19 mouse cellular contexts compared by ENCODE assay signal in the genomic region with DNA sequence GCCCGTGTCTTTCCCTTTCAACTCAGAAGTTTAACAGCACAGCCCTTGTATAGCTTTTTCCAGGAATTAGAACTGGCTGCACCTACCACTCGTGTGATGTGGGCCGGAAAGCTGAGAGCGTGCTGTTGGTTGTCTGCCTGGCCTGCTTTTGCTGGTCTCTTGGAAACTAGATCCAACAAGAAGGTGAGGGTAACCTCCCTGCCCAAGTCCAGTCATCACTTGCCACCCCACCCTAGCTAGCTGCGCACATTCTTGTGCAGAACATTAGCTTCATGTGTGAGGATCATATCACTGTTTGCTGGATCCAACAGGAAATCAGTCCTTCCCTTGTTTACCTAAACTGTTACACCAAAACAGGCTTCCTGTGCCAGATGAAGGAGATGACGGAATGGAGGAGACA.
"Had no signal": no experiment of that assay in that cellular context is flagged by ENCODE, and none has a peak within 500 bp of the region (broad histone marks: within the 10 kb centered on the region; RNA-seq: fewer than 3 reads in every experiment).

No protein-coding gene starts in this region.

- H3K4me3 ChIP-seq: kidney, embryonic 15.5 days; left cerebral cortex, adult 2 months; midbrain, embryonic 12.5 days; myocyte; neural tube, embryonic 13.5 days; stomach, embryonic 15.5 days had no signal

- DNase-seq: kidney, adult 11 months; kidney, adult 8-10 months; kidney, postnatal 10 days; kidney, postnatal 36 days; layer of hippocampus, postnatal 36 days; lung, postnatal 4 days; retina, postnatal 1 day; right cerebral cortex, postnatal 25 days; spleen, adult 18-20 months; thymus, adult 18-20 months; thymus, postnatal 36 days had no signal

- H3K9ac ChIP-seq: kidney, embryonic 15.5 days; liver, embryonic 14.5 days; midbrain, embryonic 12.5 days; neural tube, embryonic 13.5 days; stomach, embryonic 15.5 days had no signal

- H3K27ac ChIP-seq: kidney, embryonic 15.5 days; left cerebral cortex, adult 2 months; liver, embryonic 14.5 days; midbrain, embryonic 12.5 days; neural tube, embryonic 13.5 days; stomach, embryonic 15.5 days had no signal

- H3K27me3 ChIP-seq: kidney, embryonic 15.5 days; midbrain, embryonic 12.5 days; neural tube, embryonic 13.5 days; stomach, embryonic 15.5 days had no signal

- H3K4me2 ChIP-seq: kidney, embryonic 15.5 days; midbrain, embryonic 12.5 days; neural tube, embryonic 13.5 days; stomach, embryonic 15.5 days had no signal

- H3K4me1 ChIP-seq: kidney, embryonic 15.5 days; stomach, embryonic 15.5 days had no signal

- H3K9me3 ChIP-seq: kidney, embryonic 15.5 days; midbrain, embryonic 12.5 days; neural tube, embryonic 13.5 days; stomach, embryonic 15.5 days had no signal

- ATAC-seq: midbrain, embryonic 16.5 days had no signal
